In the genomic region with DNA sequence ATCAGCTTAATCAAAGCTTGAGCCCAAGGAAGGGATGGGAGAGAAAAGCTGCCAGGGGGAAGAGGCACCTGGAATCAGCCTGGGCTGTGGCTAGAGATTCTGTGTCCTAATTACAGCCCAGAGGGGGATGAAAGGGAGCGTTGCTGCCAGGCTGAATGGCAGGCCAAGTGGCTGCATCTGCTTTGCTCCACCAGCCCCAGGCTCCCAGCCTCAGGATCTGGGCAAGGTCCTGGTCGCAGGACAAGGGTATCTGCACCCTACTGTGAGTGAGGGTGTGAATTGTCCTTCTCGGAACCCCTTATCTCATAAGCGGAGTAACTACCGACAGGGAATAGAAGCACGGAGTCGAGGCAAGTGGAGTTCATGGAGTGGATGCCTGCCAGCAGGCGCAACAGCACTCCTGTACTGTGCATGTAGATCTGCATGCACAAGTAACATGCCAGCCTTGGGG, we compare ENCODE assay signal across 11 mouse cellular contexts. TPM values are rescaled to one million over a fixed set of nuclear protein-coding genes. Genes with fewer than 3 reads are reported as not detected.
DNase-seq lines count a peak whose midpoint lies in the region; ATAC-seq lines count a peak whose summit lies in the region.
"Had no signal": no experiment of that assay in that cellular context is flagged by ENCODE, and none has a peak within 500 bp of the region (broad histone marks: within the 10 kb centered on the region; RNA-seq: fewer than 3 reads in every experiment).

No protein-coding gene starts in this region.

- H3K27ac ChIP-seq in hindbrain, embryonic 10.5 days, result peak overlapping the region; percentile 98
- H3K27ac ChIP-seq in neural tube, embryonic 12.5 days, result peak overlapping the region; percentile 98
- no peak overlapping the region for H3K27ac ChIP-seq in heart, embryonic 12.5 days (ENCODE audit: poor library complexity, severe bottlenecking)

- H3K36me3 ChIP-seq in hindbrain, embryonic 10.5 days, result peaks cover 23% of the 10 kb centered on the region; the same call in 1 of the 2 replicates
- peaks cover 11% of the 10 kb centered on the region; the same call in 1 of the 2 replicates for H3K36me3 ChIP-seq in neural tube, embryonic 12.5 days
- no peaks in the 10 kb centered on the region for H3K36me3 ChIP-seq in heart, embryonic 12.5 days

- peaks cover 97% of the 10 kb centered on the region for H3K4me1 ChIP-seq in hindbrain, embryonic 10.5 days (replicated peaks)
- H3K4me1 ChIP-seq in neural tube, embryonic 12.5 days, result peaks cover 20% of the 10 kb centered on the region
- H3K4me1 ChIP-seq in heart, embryonic 12.5 days (replicated peaks), result peaks cover 14% of the 10 kb centered on the region

- H3K27me3 ChIP-seq in hindbrain, embryonic 10.5 days (ENCODE audit: insufficient read depth, poor library complexity, severe bottlenecking), result peaks cover 99% of the 10 kb centered on the region
- peaks cover 48% of the 10 kb centered on the region for H3K27me3 ChIP-seq in neural tube, embryonic 12.5 days (replicated peaks)
- peaks cover 100% of the 10 kb centered on the region for H3K27me3 ChIP-seq in heart, embryonic 12.5 days (replicated peaks)

- WGBS in hindbrain, embryonic 10.5 days, result 4% methylated on average over 8 of the region's 8 CpGs
- WGBS in neural tube, embryonic 12.5 days, result 2% methylated on average over 8 of the region's 8 CpGs
- WGBS in heart, embryonic 12.5 days, result 5% methylated on average over 8 of the region's 8 CpGs

- peak overlapping the region; percentile 90 for H3K4me2 ChIP-seq in neural tube, embryonic 12.5 days (replicated peaks)
- H3K4me2 ChIP-seq in heart, embryonic 12.5 days, result no peak overlapping the region

- H3K9ac ChIP-seq in neural tube, embryonic 12.5 days, result peak overlapping the region; percentile 100
- H3K9ac ChIP-seq in heart, embryonic 12.5 days, result no peak overlapping the region

- peak; percentile 7 for DNase-seq in embryo, embryonic 11 days
- no peak for DNase-seq in embryo, embryonic 10 days (ENCODE audit: low spot score)
- DNase-seq in cerebellum, adult 9-11 months, result peak; percentile 77
- DNase-seq in hindbrain, embryonic 10.5 days (ENCODE audit: low spot score), result no peak
- no peak for DNase-seq in frontal cortex, postnatal 14 days (ENCODE audit: low spot score in 2 of 2)
- DNase-seq in heart, adult 18-20 months, result no peak
- DNase-seq: adrenal gland, postnatal 36 days; gastrocnemius, postnatal 14 days; layer of hippocampus, postnatal 36 days had no signal

- ATAC-seq in neural tube, embryonic 12.5 days (ENCODE audit: low FRiP score, low read depth), result no peak
- ATAC-seq in heart, embryonic 12.5 days (ENCODE audit: insufficient number of reproducible peaks, low FRiP score), result no peak

- peak overlapping the region; percentile 63 for H3K4me3 ChIP-seq in hindbrain, embryonic 10.5 days
- peak overlapping the region; percentile 87 for H3K4me3 ChIP-seq in neural tube, embryonic 12.5 days
- no peak overlapping the region for H3K4me3 ChIP-seq in heart, embryonic 12.5 days

- no peaks in the 10 kb centered on the region for H3K9me3 ChIP-seq in hindbrain, embryonic 10.5 days
- H3K9me3 ChIP-seq in neural tube, embryonic 12.5 days, result no peaks in the 10 kb centered on the region
- H3K9me3 ChIP-seq in heart, embryonic 12.5 days (replicated peaks), result 0 out of 2 replicates have a peak, but pooled peaks cover 1% of the 10 kb centered on the region

RNA-seq across cellular contexts. Expression of a gene that starts 35.4 kb away (rescaled TPM):
- polyA plus RNA-seq in hindbrain, embryonic 10.5 days (2016; fragmentation: Nextera tagmentation; extraction: Ambion mirVana), result 38.5 and 43.0 TPM in 2 replicates
- 45.6 and 48.5 TPM in 2 replicates for polyA plus RNA-seq in neural tube, embryonic 12.5 days (2016; fragmentation: Nextera tagmentation; extraction: Ambion mirVana)
- 37.9 and 39.6 TPM in 2 replicates for polyA plus RNA-seq in heart, embryonic 12.5 days (2016; fragmentation: Nextera tagmentation; extraction: Ambion mirVana)
- total RNA-seq in heart, adult 18-20 months (2021), result 10 to 100 TPM; 56.1 to 60.0 TPM

Comparison
In these comparisons a context has a peak if more than half of its experiments do, and no peak if none do; other contexts are left out.
1. DNase-seq: peak in embryo, embryonic 11 days (single experiment) and cerebellum, adult 9-11 months (single experiment); none in embryo, embryonic 10 days (single experiment), hindbrain, embryonic 10.5 days (single experiment), frontal cortex, postnatal 14 days (0 of 2) and heart, adult 18-20 months (0 of 2).